Mouse (Mus musculus) spleen, postnatal 36 days (tissue): ENCODE measurements around the gene Mlxip.

Experiments used
- DNase-seq, 2 experiments: peaks; one replicate each; pipeline ENCODE4 v3.0.0; 2022; ENCODE audit warnings: low spot score in 2 of 2, mixed read lengths in 1 of 2

The Mlxip gene

DNA sequence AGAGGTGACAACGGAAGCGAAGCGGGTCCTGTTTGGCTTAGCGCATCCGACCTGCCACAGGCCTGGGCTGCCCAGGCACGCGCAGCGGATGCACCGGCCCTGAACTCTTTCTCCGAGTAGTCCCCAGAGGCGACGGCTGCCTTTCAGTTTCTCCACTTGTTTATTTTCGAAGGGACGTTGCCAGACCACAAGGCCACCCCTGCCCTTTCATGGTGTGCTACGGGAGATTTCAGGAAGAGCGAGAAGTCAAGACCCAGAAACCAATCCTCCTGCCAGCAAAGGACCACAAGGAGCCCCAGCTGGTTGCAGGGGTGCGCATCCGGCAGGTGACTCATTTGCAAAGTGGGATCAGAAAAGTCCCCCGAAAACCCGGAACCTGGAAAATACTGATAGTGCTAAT lies 12.6 kb upstream of the Mlxip start:
- DNase-seq = peak; percentile 72 to 78

- no peak for DNase-seq
These were observed 11.9 kb upstream of the Mlxip start for GRCm38 (mm10) chr5:123382686-123383085.

GRCm38 (mm10) chr5:123388452-123388851 lies 6.1 kb upstream of the Mlxip start:
- peak; percentile 42 to 52 for DNase-seq

DNA sequence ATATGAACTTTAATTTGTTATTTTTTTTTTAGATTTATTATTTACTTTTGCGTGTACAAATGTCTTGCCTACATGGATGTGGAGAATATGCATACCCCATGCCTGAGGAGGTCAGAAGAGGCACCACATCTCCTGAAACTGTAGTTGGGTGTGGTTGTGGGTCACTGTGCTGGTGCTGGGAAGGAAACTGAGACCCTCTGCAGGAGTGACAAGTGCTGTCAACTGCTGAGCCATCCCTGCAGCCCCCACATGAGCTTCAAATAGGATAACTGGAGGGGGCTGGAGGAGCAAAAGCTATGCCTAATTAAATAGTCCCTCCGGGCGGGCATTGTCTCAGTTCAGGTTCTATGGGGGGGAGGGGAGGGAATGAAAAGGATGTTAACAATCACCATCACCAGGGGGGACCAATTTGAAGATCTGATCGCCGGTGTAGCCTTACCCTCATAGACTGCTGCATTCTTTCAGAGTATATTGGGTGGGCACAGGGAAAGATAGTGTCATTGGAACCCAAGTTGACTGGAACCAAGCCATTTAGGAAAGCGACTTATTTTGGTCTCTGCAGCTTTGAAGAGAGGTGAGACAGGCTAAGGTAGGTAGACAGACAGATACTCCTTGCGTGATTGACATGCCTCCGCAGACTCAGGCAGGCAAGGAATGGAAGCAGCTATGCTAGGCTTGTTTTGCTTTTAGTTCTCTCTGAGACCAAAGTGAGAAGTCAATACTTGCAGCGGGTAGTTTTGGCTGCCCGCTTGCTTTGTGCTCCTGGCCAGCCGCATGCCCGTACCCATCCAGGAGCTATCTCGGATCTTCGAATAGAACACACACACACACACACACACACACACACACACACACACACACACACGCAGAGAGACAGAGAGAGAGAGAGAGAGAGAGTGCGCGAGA lies 3.8 kb upstream of the Mlxip start:
- no peak for DNase-seq

- DNase-seq = peak; percentile 45 to 53
These were observed 3.2 kb upstream of the Mlxip start for GRCm38 (mm10) chr5:123391442-123391809.

GRCm38 (mm10) chr5:123393786-123394302 lies 754 bp upstream of the Mlxip start:
- no peak for DNase-seq

- DNase-seq = peak; percentile 25 to 27
These were observed 621 bp downstream of the Mlxip start for GRCm38 (mm10) chr5:123394957-123395881.

GRCm38 (mm10) chr5:123396901-123397464 lies 2.4 kb downstream of the Mlxip start:
- no peak for DNase-seq

- peak; percentile 66 to 77 for DNase-seq
These were observed 3.2 kb downstream of the Mlxip start for GRCm38 (mm10) chr5:123397786-123398185.

- peak; percentile 36 to 37 for DNase-seq
These were observed 4.4 kb downstream of the Mlxip start for GRCm38 (mm10) chr5:123398856-123399498.

DNA sequence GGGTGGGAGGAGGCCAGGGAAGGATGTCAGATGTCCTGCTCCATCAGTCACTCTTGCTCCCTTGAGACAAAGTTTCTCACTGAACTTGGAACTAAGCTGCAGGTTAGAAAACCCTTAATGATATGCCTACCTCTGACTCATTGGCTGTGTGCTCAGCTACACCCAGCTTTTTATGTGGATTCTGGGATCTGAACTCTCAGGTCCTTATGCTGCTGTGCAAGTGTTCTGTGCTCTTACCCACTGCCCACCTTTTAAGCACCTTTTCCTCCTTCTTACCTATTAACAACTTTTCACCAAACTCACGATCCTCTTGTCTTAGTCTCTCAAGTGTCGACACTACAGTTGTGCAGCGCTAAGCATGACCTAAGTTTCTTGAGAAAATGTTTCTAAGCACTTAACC lies 9.9 kb downstream of the Mlxip start:
- no peak for DNase-seq

DNA sequence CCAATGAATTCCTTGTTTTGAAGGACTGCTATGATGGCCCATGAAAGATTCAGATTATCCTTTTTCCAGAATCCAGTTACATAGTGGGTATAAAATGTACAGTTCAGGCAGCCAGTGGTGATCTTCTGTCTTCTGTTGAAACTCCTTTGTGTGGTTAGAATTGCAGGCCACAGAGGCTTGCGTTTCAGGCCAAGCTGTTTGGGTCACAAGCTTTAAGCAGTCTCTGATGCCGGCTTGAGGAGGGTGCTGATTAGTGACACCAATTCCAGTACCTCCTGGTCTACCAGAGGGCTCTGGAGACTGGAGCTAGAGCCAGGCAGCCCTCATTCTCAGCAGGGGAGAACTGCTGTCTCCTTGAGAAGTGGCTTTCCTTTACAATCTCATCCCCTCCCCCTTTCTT lies 12.4 kb downstream of the Mlxip start:
- DNase-seq = no peak

- no peak for DNase-seq
These were observed 13.6 kb downstream of the Mlxip start for GRCm38 (mm10) chr5:123408176-123408575.

DNA sequence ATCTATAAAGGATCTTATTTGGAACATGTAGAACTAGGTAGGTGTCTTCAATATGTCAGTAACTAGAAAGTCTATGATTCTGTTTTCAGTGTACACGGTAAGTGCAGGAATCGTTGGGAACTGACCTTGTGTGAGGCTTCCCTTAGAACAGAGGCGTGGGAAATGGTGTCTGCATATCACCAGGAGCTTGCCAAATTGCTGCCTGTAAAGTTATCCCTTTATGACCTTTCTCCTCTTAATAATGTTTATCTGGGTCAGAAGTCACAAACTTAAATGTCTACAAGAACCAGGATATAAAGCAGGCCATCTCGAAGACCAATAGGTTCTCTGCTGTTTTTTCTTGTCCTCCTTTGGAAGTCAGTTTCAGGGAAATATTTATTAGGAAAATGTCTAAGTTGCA lies 17.6 kb downstream of the Mlxip start:
- no peak for DNase-seq

DNA sequence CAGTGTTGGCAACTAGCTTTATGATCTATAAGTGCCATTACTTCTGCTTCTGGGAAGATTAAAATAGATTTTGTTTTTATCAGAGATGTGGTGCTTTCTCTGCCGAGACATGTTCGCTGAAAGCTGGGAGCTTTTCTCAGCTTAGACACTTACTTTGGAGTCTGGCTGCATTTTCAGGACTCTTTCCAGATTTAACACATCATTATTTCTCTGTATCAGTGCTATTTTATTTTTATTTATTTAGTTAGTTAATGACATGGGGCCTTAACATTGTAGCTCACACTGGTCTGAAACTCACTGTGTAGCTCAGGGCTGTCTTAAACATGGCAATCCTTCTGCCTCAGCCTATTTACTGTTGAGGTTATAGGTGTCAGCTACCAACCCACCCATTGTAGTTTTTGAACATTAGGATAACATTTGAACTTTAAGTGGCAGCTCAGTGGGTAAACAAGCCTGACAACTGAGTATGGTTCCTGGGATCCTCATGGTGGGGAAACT lies 19.3 kb downstream of the Mlxip start:
- DNase-seq = no peak

- DNase-seq = no peak
These were observed 21.6 kb downstream of the Mlxip start for GRCm38 (mm10) chr5:123416149-123416548.

DNA sequence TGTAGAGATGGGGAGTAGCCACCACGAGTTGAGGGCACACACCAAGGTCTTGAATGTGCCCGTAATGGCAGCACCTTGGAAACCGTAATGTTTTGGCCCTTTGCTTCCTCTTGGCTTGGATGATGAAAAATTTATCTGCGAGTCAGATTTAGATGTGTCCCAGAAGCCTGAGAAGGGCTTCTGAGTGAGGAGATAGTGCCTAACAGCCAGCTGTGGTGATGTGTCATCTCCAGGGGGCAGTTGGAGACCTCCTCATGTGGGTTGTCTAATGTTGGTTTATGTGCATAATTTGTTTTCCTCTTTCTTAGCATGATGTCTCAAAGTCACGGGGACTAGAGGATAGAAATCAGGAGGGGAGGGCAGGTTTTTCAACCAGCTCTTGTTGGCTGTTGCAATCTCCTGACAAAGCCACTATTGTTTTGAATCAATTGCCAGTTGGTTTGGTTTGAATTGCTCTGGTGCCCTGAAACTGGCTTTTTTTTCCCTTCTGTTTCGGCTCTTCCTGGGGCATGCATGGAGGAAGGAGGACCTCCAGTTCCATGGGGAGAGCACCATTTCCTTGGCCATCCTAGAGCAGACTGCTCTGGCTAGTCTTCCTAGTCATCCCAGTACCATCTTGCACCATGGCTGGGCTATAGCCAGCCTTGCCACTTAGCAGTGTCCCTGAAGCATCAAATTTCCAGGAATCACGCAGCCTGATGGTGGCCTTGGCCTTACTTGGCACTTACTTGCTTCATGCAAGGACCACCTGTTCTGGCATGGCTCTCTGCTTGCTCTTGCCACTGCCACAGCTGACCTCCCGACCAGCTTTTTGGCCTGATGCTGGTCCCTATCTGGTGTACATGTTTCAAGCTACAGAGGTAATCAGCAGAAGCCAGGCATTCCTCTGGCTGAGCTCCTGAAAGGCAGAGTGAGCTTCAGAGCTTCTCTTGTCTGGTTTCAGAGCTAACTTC lies 22.2 kb downstream of the Mlxip start:
- no peak for DNase-seq

DNA sequence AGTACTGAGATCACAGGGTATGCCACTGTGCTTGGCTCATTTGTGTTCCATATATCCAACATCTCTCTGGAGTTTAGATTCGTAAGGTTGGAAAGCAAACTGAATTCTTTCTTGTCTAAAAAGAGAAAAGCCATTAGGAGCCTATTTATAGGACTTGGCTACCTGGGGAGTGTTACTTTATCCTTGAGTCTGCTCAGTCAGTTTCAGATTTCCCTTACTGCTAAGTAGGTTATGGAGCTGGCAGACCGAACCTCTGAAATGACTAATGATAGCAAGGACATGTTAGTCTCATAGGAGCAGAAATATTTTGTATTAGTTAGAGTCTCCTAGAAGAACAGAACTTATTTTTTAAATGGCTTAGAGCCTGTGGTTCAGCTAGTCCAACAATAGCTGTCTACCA lies 29.3 kb downstream of the Mlxip start:
- DNase-seq = no peak

GRCm38 (mm10) chr5:123427556-123427955 lies 33.0 kb downstream of the Mlxip start:
- no peak for DNase-seq
